Mouse (Mus musculus): Measurements from ENCODE around the gene Zfp704. TPM values are rescaled to one million over a fixed set of nuclear protein-coding genes. Genes with fewer than 3 reads are reported as not detected.

Zfp704 gene
- polyA plus RNA-seq, 2 experiments, result 13.4 to 13.8 TPM

- TF ChIP-seq POLR2A (IDR thresholded peaks at IDR 0.05; ENCODE audit: borderline replicate concordance, extremely low read depth, insufficient read depth, insufficient read length), result no peak
- DNase-seq (ENCODE audit: low spot score), result no peak
- no peak overlapping the region for H3K4me2 ChIP-seq (replicated peaks; ENCODE audit: low read depth, low read length, severe bottlenecking)
- no peak overlapping the region for H3K27ac ChIP-seq (replicated peaks; ENCODE audit: low read depth, low read length)
- peaks cover 3% of the 10 kb centered on the region; the same call in 1 of the 2 replicates for H3K4me1 ChIP-seq (ENCODE audit: control insufficient read depth, insufficient read depth, low read length)
- no peak overlapping the region for H3K9ac ChIP-seq (ENCODE audit: low read depth, low read length, severe bottlenecking)
- ATAC-seq (ENCODE audit: low FRiP score, low read depth), result no peak
- H3K9me3 ChIP-seq (ENCODE audit: control insufficient read depth, low read length), result no peaks in the 10 kb centered on the region
- WGBS, result 90% methylated on average over 12 of the region's 12 CpGs
- H3K36me3 ChIP-seq (ENCODE audit: control insufficient read depth, insufficient read depth, low read length), result no peaks in the 10 kb centered on the region
- no peak overlapping the region for H3K4me3 ChIP-seq (replicated peaks; ENCODE audit: low read length)
- no peaks in the 10 kb centered on the region for H3K27me3 ChIP-seq (ENCODE audit: control insufficient read depth, insufficient read depth, low read length)
Observed at GRCm38 (mm10) chr3:9620611-9621010, 10.7 kb upstream of the Zfp704 start.

DNA sequence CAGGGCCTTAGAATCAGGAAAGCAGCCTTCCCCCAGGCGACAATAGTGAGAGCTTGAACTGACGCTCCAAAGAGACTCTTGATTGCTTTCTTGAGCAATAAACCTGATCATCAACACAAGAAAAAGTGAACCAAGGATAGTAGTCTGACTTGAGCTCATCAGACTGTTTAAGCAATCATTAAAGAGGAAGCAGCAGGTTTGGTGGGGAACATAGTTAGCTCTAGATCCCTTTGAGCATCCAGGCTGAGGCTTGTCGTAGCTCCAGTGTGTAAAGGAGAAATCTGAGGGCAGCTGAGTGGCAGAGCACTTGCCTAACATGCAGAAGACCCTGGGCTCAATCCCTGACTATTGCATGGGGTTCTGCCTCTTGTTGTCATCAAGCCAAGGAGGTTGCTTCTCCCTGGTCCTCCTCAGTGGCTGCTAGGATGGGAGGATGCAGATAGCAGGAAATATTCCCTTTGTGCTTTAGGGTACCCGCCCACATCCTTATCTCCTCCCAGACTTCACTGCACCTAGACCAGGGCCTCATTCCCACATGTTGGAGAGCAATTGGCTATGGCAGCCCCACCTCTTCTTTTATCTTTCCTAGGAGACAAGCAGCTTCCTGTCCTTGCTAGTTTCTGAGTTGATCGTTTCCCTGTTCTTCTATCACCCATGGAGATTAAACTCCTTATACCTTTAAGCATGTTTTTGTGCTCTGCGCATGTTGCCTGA lies 9.8 kb upstream of the Zfp704 start:
- peaks cover 7% of the 10 kb centered on the region; the same call in 1 of the 2 replicates for H3K4me1 ChIP-seq (ENCODE audit: control insufficient read depth, insufficient read depth, low read length)
- 65% methylated on average over 6 of the region's 6 CpGs for WGBS
- no peaks in the 10 kb centered on the region for H3K36me3 ChIP-seq (ENCODE audit: control insufficient read depth, insufficient read depth, low read length)
- DNase-seq (ENCODE audit: low spot score), result no peak
- H3K27ac ChIP-seq (replicated peaks; ENCODE audit: low read depth, low read length), result no peak overlapping the region
- H3K9ac ChIP-seq (ENCODE audit: low read depth, low read length, severe bottlenecking), result no peak overlapping the region
- TF ChIP-seq POLR2A (IDR thresholded peaks at IDR 0.05; ENCODE audit: borderline replicate concordance, extremely low read depth, insufficient read depth, insufficient read length), result no peak
- H3K27me3 ChIP-seq (ENCODE audit: control insufficient read depth, insufficient read depth, low read length), result no peaks in the 10 kb centered on the region
- no peaks in the 10 kb centered on the region for H3K9me3 ChIP-seq (ENCODE audit: control insufficient read depth, low read length)
- no peak for ATAC-seq (ENCODE audit: low FRiP score, low read depth)
- no peak overlapping the region for H3K4me3 ChIP-seq (replicated peaks; ENCODE audit: low read length)
- H3K4me2 ChIP-seq (replicated peaks; ENCODE audit: low read depth, low read length, severe bottlenecking), result no peak overlapping the region

- WGBS, result 23% methylated on average over 9 of the region's 9 CpGs
- Histone ChIP-seq H3K4me1 (ENCODE audit: control insufficient read depth, insufficient read depth, low read length) (peaks cover 7% of the 10 kb centered on the region; the same call in 1 of the 2 replicates), H3K27me3 (ENCODE audit: control insufficient read depth, insufficient read depth, low read length) (no peaks in the 10 kb centered on the region), H3K9ac (ENCODE audit: low read depth, low read length, severe bottlenecking) (no peak overlapping the region), H3K4me2 (replicated peaks; ENCODE audit: low read depth, low read length, severe bottlenecking) (no peak overlapping the region), H3K27ac (replicated peaks; ENCODE audit: low read depth, low read length) (no peak overlapping the region), H3K9me3 (ENCODE audit: control insufficient read depth, low read length) (no peaks in the 10 kb centered on the region), H3K4me3 (replicated peaks; ENCODE audit: low read length) (no peak overlapping the region), H3K36me3 (ENCODE audit: control insufficient read depth, insufficient read depth, low read length) (no peaks in the 10 kb centered on the region)
- DNase-seq (ENCODE audit: low spot score) (no peak), ATAC-seq (ENCODE audit: low FRiP score, low read depth) (peak; percentile 64)
- TF ChIP-seq POLR2A (IDR thresholded peaks at IDR 0.05; ENCODE audit: borderline replicate concordance, extremely low read depth, insufficient read depth, insufficient read length), result no peak
Observed at GRCm38 (mm10) chr3:9617101-9617500, 7.2 kb upstream of the Zfp704 start.

DNA sequence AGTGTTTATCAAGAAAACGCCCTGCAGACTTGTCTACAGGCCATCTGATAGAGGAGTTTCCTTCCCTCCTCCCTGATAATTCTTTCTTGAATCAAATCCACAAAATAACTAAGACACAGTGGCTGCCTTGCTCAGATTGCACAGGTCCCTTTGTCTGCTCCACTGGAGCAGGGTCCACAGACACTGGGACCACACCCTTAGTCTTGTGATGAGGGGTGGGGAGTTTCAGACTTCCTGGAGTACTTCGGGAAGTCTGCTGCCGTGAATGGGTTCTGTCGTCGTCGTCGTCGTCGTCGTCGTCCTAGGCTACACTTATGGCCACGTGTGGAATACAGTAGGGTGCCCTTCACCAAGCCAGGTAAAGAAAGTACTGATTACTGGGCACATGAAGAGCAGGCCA lies 4.8 kb upstream of the Zfp704 start:
- DNase-seq (ENCODE audit: low spot score) (no peak), ATAC-seq (ENCODE audit: low FRiP score, low read depth) (no peak)
- no peak overlapping the region for H3K4me3 ChIP-seq (replicated peaks; ENCODE audit: low read length)
- WGBS, result 56% methylated on average over 12 of the region's 12 CpGs
- H3K27ac ChIP-seq (replicated peaks; ENCODE audit: low read depth, low read length), result no peak overlapping the region
- no peaks in the 10 kb centered on the region for H3K36me3 ChIP-seq (ENCODE audit: control insufficient read depth, insufficient read depth, low read length)
- peaks cover 10% of the 10 kb centered on the region; the same call in 1 of the 2 replicates for H3K4me1 ChIP-seq (ENCODE audit: control insufficient read depth, insufficient read depth, low read length)
- no peaks in the 10 kb centered on the region for H3K9me3 ChIP-seq (ENCODE audit: control insufficient read depth, low read length)
- no peak for TF ChIP-seq POLR2A (IDR thresholded peaks at IDR 0.05; ENCODE audit: borderline replicate concordance, extremely low read depth, insufficient read depth, insufficient read length)
- H3K9ac ChIP-seq (ENCODE audit: low read depth, low read length, severe bottlenecking), result no peak overlapping the region
- H3K4me2 ChIP-seq (replicated peaks; ENCODE audit: low read depth, low read length, severe bottlenecking), result no peak overlapping the region
- H3K27me3 ChIP-seq (ENCODE audit: control insufficient read depth, insufficient read depth, low read length), result no peaks in the 10 kb centered on the region

DNA sequence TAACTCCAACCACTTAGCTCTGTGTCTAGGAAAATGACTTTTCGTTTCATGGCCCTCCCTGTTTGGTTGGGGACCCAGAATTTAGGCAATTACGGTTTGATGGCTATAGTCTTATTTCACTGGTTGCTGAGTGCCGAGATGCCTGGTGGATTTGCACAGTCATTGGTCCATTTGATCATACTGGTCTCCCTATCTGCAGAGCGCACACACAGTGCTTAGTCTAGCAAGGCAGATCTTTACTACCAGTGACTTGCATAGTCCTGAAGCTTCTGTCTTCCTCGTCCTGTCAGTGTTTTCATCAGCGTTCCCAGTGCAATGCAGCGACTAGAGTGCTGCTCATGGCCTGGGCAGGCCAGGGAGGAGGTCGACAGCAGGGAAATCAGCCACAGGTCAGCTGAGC lies 4.1 kb upstream of the Zfp704 start:
- Histone ChIP-seq H3K9me3 (ENCODE audit: control insufficient read depth, low read length) (no peaks in the 10 kb centered on the region), H3K4me3 (replicated peaks; ENCODE audit: low read length) (no peak overlapping the region), H3K9ac (ENCODE audit: low read depth, low read length, severe bottlenecking) (no peak overlapping the region), H3K4me2 (replicated peaks; ENCODE audit: low read depth, low read length, severe bottlenecking) (no peak overlapping the region), H3K4me1 (ENCODE audit: control insufficient read depth, insufficient read depth, low read length) (peaks cover 10% of the 10 kb centered on the region; the same call in 1 of the 2 replicates), H3K27ac (replicated peaks; ENCODE audit: low read depth, low read length) (no peak overlapping the region), H3K27me3 (ENCODE audit: control insufficient read depth, insufficient read depth, low read length) (no peaks in the 10 kb centered on the region), H3K36me3 (ENCODE audit: control insufficient read depth, insufficient read depth, low read length) (no peaks in the 10 kb centered on the region)
- no peak for TF ChIP-seq POLR2A (IDR thresholded peaks at IDR 0.05; ENCODE audit: borderline replicate concordance, extremely low read depth, insufficient read depth, insufficient read length)
- no peak for ATAC-seq (ENCODE audit: low FRiP score, low read depth)
- 60% methylated on average over 8 of the region's 8 CpGs for WGBS
- no peak for DNase-seq (ENCODE audit: low spot score)
